Mouse (Mus musculus): ENCODE results near the gene Osbpl3.

DNA sequence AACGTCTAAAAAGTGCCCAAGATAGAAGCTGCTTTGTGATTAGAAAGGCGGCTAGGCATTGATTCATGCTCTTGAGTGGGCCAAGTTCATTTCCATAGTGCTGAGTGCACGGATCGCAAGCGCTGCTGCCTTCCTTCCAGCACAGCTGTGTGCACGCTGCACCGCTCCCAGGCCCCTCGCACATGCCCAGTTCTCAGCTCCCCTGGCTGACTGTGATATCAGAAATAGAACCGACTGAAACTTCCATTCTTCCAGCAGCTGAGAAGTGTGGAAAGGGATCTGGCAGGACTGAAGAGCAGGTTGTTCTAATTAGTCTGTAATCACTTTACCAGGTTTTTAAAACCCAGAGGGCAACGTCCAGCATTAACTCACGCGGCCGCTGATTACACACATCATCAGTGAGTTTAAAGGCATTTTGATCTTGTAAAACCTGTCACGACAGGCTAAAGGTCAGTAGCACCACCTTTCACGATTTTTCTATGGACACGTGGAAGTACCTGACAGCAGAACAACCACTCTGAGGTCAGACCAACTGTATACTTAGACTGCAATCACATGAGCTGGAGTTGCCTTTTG lies 97.8 kb downstream of the Osbpl3 start:
- TF ChIP-seq CTCF (IDR thresholded peaks at IDR 0.05; ENCODE audit: borderline replicate concordance, insufficient read depth, low read length) (no peak), POLR2A (IDR thresholded peaks at IDR 0.05; ENCODE audit: low read depth, low read length) (no peak)

Data from embryonic fibroblast, embryonic 13.5 days (primary cell).